Mouse (Mus musculus) G1E (cell line): Measurements from ENCODE around the gene Zfp637. TPM values are rescaled to one million over a fixed set of nuclear protein-coding genes. Genes with fewer than 3 reads are reported as not detected.
A peak's percentile ranks its signal among the peaks of the same experiment; 100 is the strongest.

Source experiments
- ATAC-seq: 2 replicates; pipeline ENCODE4 v1.8.0; 2016; ENCODE audit warnings: mild to moderate bottlenecking; ENCODE audit not compliant: insufficient number of reproducible peaks, poor library complexity, low FRiP score, severe bottlenecking; ENCODE audit errors: extremely low read depth
- DNase-seq: peaks from one replicate; pipeline ENCODE4 v3.0.0; 2012; ENCODE audit warnings: low spot score
- H3K27me3 ChIP-seq: 2 replicates; pipeline ENCODE4 v1.6.1; 2012; ENCODE audit warnings: mild to moderate bottlenecking, low read length, inconsistent platforms; ENCODE audit not compliant: insufficient read depth
- H3K36me3 ChIP-seq: replicated peaks from 2 replicates; pipeline ENCODE3; 2012; ENCODE audit warnings: mild to moderate bottlenecking, inconsistent platforms
- H3K4me1 ChIP-seq: 2 replicates; pipeline ENCODE4 v1.6.1; 2012; ENCODE audit warnings: low read depth, low read length, inconsistent platforms, mixed read lengths; ENCODE audit not compliant: insufficient read depth
- H3K4me3 ChIP-seq: 2 replicates; pipeline ENCODE4 v1.5.1; 2012; ENCODE audit warnings: low read depth, mild to moderate bottlenecking, inconsistent platforms, low read length, moderate library complexity, mixed read lengths
- H3K9me3 ChIP-seq: replicated peaks from 2 replicates; pipeline ENCODE4 v1.6.1; 2012; ENCODE audit warnings: inconsistent platforms
- CTCF ChIP-seq: IDR thresholded peaks from 2 replicates; pipeline ENCODE4 v1.5.1; 2012; ENCODE audit warnings: low read depth, low read length, inconsistent platforms, mixed read lengths
- GATA1 ChIP-seq: IDR thresholded peaks from 2 replicates; pipeline ENCODE4 v1.6.1; 2012; ENCODE audit warnings: borderline replicate concordance, low read length, inconsistent platforms, mixed read lengths
- GATA2 ChIP-seq: IDR thresholded peaks from 2 replicates; pipeline ENCODE4 v1.6.1; 2012; ENCODE audit warnings: low read depth, low read length, inconsistent platforms, borderline replicate concordance
- POLR2AphosphoS5 ChIP-seq: IDR thresholded peaks from 2 replicates; pipeline ENCODE4 v1.6.1; 2012; ENCODE audit warnings: low read depth, low read length, inconsistent platforms; ENCODE audit not compliant: insufficient replicate concordance
- TAL1 ChIP-seq: conservative IDR thresholded peaks from 2 replicates; pipeline ENCODE4 v1.6.1; 2012; ENCODE audit warnings: low read depth, low read length, inconsistent platforms, mixed read lengths
- polyA plus RNA-seq: library from polyadenylated mRNA; stranded (reverse); fragments of >175 nt; gene quantifications from 2 replicates; pipeline ENCODE4 v1.2.3, GENCODE M21; 2012
- total RNA-seq, 2 experiments: library from RNA; stranded (forward) in 1 of 2; stranded (reverse) in 1 of 2; fragments of 200-1000 nt in 1 of 2; fragments of >200 nt in 1 of 2; fragmentation: Nextera tagmentation in 1 of 2; gene quantifications; 2 replicates each; pipeline ENCODE4 v1.2.3; 2014 to 2017

The Zfp637 gene
- total and polyA plus RNA-seq, 3 experiments: 19.4 to 46.6 (median 35.7) TPM

GRCm38 (mm10) chr6:117810717-117811116, 30.3 kb upstream of the Zfp637 start:
- Histone ChIP-seq H3K4me3 (no peak overlapping the region), H3K36me3 (no peaks in the 10 kb centered on the region), H3K9me3 (no peaks in the 10 kb centered on the region), H3K4me1 (no peaks in the 10 kb centered on the region), H3K27me3 (no peaks in the 10 kb centered on the region; the same call in 1 of the 2 replicates)
- TF ChIP-seq POLR2AphosphoS5 (no peak), CTCF (no peak), GATA1 (no peak), GATA2 (no peak), TAL1 (no peak)
- no peak for ATAC-seq
- DNase-seq: no peak

GRCm38 (mm10) chr6:117811256-117811655, 29.7 kb upstream of the Zfp637 start:
- H3K36me3 ChIP-seq: no peaks in the 10 kb centered on the region
- no peaks in the 10 kb centered on the region for H3K9me3 ChIP-seq
- TF ChIP-seq GATA2 (no peak), POLR2AphosphoS5 (no peak), GATA1 (no peak), TAL1 (no peak), CTCF (no peak)
- no peak overlapping the region for H3K4me3 ChIP-seq
- H3K4me1 ChIP-seq: no peaks in the 10 kb centered on the region
- no peak for ATAC-seq
- no peak for DNase-seq
- H3K27me3 ChIP-seq: no peaks in the 10 kb centered on the region; the same call in 1 of the 2 replicates

GRCm38 (mm10) chr6:117814681-117815080, 26.3 kb upstream of the Zfp637 start:
- H3K4me1 ChIP-seq: no peaks in the 10 kb centered on the region
- TF ChIP-seq GATA1 (no peak), TAL1 (no peak), POLR2AphosphoS5 (no peak), CTCF (no peak), GATA2 (no peak)
- DNase-seq (no peak), ATAC-seq (no peak)
- H3K36me3 ChIP-seq: no peaks in the 10 kb centered on the region
- H3K27me3 ChIP-seq: no peaks in the 10 kb centered on the region; the same call in 1 of the 2 replicates
- no peaks in the 10 kb centered on the region for H3K9me3 ChIP-seq
- H3K4me3 ChIP-seq: no peak overlapping the region

GRCm38 (mm10) chr6:117817108-117817541, 23.9 kb upstream of the Zfp637 start:
- H3K4me1 ChIP-seq: no peaks in the 10 kb centered on the region
- H3K27me3 ChIP-seq: no peaks in the 10 kb centered on the region; the same call in 1 of the 2 replicates
- no peak overlapping the region for H3K4me3 ChIP-seq
- ATAC-seq: no peak
- H3K36me3 ChIP-seq: no peaks in the 10 kb centered on the region
- no peaks in the 10 kb centered on the region for H3K9me3 ChIP-seq
- no peak for TF ChIP-seq CTCF
- TF ChIP-seq GATA1: no peak
- TF ChIP-seq GATA2: no peak
- no peak for TF ChIP-seq TAL1
- no peak for TF ChIP-seq POLR2AphosphoS5
- DNase-seq: no peak

GRCm38 (mm10) chr6:117820327-117820726, 20.7 kb upstream of the Zfp637 start:
- H3K4me3 ChIP-seq: no peak overlapping the region
- H3K27me3 ChIP-seq: no peaks in the 10 kb centered on the region; the same call in 1 of the 2 replicates
- ATAC-seq: no peak
- H3K9me3 ChIP-seq: no peaks in the 10 kb centered on the region
- DNase-seq: no peak
- H3K4me1 ChIP-seq: no peaks in the 10 kb centered on the region
- TF ChIP-seq POLR2AphosphoS5 (no peak), CTCF (no peak), TAL1 (no peak)
- no peaks in the 10 kb centered on the region for H3K36me3 ChIP-seq

- 0 out of 2 replicates have a peak, but pooled peaks have one; percentile 51 for ATAC-seq
- no peak for TF ChIP-seq TAL1
- no peak for TF ChIP-seq CTCF
- no peak for TF ChIP-seq GATA2
- TF ChIP-seq POLR2AphosphoS5: no peak
- no peak for TF ChIP-seq GATA1
- H3K4me3 ChIP-seq: no peak overlapping the region
- H3K36me3 ChIP-seq: no peaks in the 10 kb centered on the region
- peak; percentile 40 for DNase-seq
- H3K4me1 ChIP-seq: no peaks in the 10 kb centered on the region
- H3K27me3 ChIP-seq: peaks cover 4% of the 10 kb centered on the region
- no peaks in the 10 kb centered on the region for H3K9me3 ChIP-seq
Measured at GRCm38 (mm10) chr6:117825369-117825768, 15.6 kb upstream of the Zfp637 start.

GRCm38 (mm10) chr6:117828273-117828672, 12.7 kb upstream of the Zfp637 start:
- H3K4me1 ChIP-seq: no peaks in the 10 kb centered on the region
- TF ChIP-seq CTCF (peak; percentile 54), GATA2 (no peak)
- H3K36me3 ChIP-seq: no peaks in the 10 kb centered on the region
- ATAC-seq: no peak
- no peaks in the 10 kb centered on the region for H3K9me3 ChIP-seq
- H3K4me3 ChIP-seq: no peak overlapping the region
- peak; percentile 15 for DNase-seq
- peaks cover 8% of the 10 kb centered on the region for H3K27me3 ChIP-seq
